In the genomic region with DNA sequence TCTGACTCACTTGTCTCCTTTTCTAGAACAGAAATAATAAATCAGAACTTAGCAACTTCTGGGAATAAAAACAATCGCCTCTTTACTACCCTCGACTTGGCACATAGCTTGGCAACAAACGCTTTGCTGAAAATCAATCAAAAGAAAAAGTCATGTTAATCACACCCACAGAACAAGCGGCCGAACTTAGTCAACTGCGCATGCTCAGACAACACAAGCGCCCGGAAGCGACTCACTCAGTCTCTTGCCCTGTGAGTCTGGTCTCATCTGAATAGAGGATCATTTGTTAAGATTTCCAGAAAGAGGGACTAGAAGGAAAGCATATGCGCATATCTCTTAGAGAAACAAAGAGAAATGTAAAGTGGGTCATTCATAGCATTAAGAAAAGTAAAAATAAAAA, we compare ENCODE assay signal across 8 mouse cellular contexts.
DNase-seq lines count a peak whose midpoint lies in the region; ATAC-seq lines count a peak whose summit lies in the region.

No protein-coding gene starts in this region.

- no peak overlapping the region for H3K9ac ChIP-seq in neural tube, embryonic 14.5 days (replicated peaks; ENCODE audit: low read depth, low read length)

- WGBS in neural tube, embryonic 14.5 days: 21% methylated on average over 10 of the region's 10 CpGs

- peak; percentile 29 to 31 for DNase-seq in left cerebral cortex, postnatal 10 days (ENCODE audit: extremely low spot score in 1 of 2, low spot score in 2 of 2)
- DNase-seq in left cerebral cortex, adult 11 months (ENCODE audit: low spot score): no peak
- DNase-seq in fibroblast of lung, adult 2 months (ENCODE audit: low read depth): peak; percentile 45
- DNase-seq in layer of hippocampus, adult 8-10 months (ENCODE audit: low spot score in 2 of 2): peak; percentile 49 to 54
- no peak for DNase-seq in ovary, postnatal 36 days (ENCODE audit: low spot score)
- no peak for DNase-seq in urinary bladder, postnatal 36 days (ENCODE audit: low spot score in 2 of 2)

- peak overlapping the region; percentile 33; the same call in 1 of the 2 replicates for H3K4me2 ChIP-seq in neural tube, embryonic 14.5 days (ENCODE audit: low read depth, low read length)

- H3K4me3 ChIP-seq in neural tube, embryonic 14.5 days (ENCODE audit: low read depth, low read length): peak overlapping the region; percentile 15; the same call in 1 of the 2 replicates

- H3K4me1 ChIP-seq in neural tube, embryonic 14.5 days (ENCODE audit: control insufficient read depth, insufficient read depth, low read length): peaks cover 6% of the 10 kb centered on the region; the same call in 1 of the 2 replicates

- intact Hi-C loops in left cerebral cortex, postnatal 10 days (cut with DNase I): loop anchor here (5.0 to 10.0 kb wide), 3 partner anchors 84 to 498 kb away; no protein-coding TSS in a partner anchor

- H3K27me3 ChIP-seq in neural tube, embryonic 14.5 days (ENCODE audit: control insufficient read depth, insufficient read depth, low read length): no peaks in the 10 kb centered on the region

- no peaks in the 10 kb centered on the region for H3K36me3 ChIP-seq in neural tube, embryonic 14.5 days (ENCODE audit: control insufficient read depth, insufficient read depth, low read length)

- peak; percentile 35; the same call in 1 of the 2 replicates for ATAC-seq in neural tube, embryonic 14.5 days (ENCODE audit: low read depth)
- ATAC-seq in CD4-positive, CD25-positive, alpha-beta regulatory T cell, adult 4 months: no peak

- no peaks in the 10 kb centered on the region for H3K9me3 ChIP-seq in neural tube, embryonic 14.5 days (ENCODE audit: control insufficient read depth, low read length)

- no peak overlapping the region for H3K27ac ChIP-seq in neural tube, embryonic 14.5 days (ENCODE audit: low read depth, low read length)

Comparison
In these comparisons a context has a peak if more than half of its experiments do, and no peak if none do; other contexts are left out.
1. DNase-seq: peak in left cerebral cortex, postnatal 10 days (2 of 2), fibroblast of lung, adult 2 months (single experiment) and layer of hippocampus, adult 8-10 months (2 of 2); none in left cerebral cortex, adult 11 months (single experiment), ovary, postnatal 36 days (single experiment) and urinary bladder, postnatal 36 days (0 of 2).